Mouse (Mus musculus): ENCODE measurements around the gene Tnfsf9. TPM values are rescaled to one million over a fixed set of nuclear protein-coding genes. Genes with fewer than 3 reads are reported as not detected.

Tnfsf9 gene
- total and polyA plus RNA-seq, 2 experiments from 2014 or later, result 3.6 to 3.8 TPM

DNA sequence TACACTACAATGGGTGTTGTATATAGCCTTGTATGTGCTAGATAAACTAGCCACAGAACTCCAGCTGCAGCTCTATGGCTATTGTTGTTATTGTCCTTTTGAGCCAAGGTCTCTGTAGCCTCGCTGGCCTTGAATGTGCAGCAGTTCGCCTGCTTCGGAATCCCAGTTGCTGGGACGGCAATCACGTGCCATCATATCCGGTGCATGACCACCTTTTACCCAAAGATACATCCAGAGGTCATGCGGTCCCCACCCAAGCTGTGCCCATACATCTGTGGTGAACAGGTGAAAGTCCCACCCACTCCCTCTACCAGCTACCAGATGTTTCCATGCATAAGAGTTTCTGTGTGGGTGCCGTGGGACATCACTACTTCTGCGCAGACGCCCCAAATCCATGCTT is 44.1 kb upstream of the Tnfsf9 start:
- H3K36me3 ChIP-seq (ENCODE audit: insufficient read depth, low read length), result peaks cover 9% of the 10 kb centered on the region
- no peak for DNase-seq (ENCODE audit: low spot score)
- peak overlapping the region; percentile 84 for H3K9ac ChIP-seq (replicated peaks; ENCODE audit: low read length, poor library complexity, severe bottlenecking)
- no peak overlapping the region for H3K27ac ChIP-seq (ENCODE audit: low read depth, low read length)
- WGBS, result 43% methylated on average over 10 of the region's 10 CpGs
- ATAC-seq (ENCODE audit: low FRiP score), result no peak
- peaks cover 4% of the 10 kb centered on the region; the same call in 1 of the 2 replicates for H3K4me1 ChIP-seq (ENCODE audit: insufficient read depth, low read length)
- H3K9me3 ChIP-seq (ENCODE audit: low read length), result no peaks in the 10 kb centered on the region
- H3K4me3 ChIP-seq (ENCODE audit: low read depth, low read length), result peak overlapping the region; percentile 92
- H3K4me2 ChIP-seq (ENCODE audit: low read depth, low read length, poor library complexity, severe bottlenecking), result peak overlapping the region; percentile 73
- H3K27me3 ChIP-seq (ENCODE audit: insufficient read depth, low read length), result peaks cover 13% of the 10 kb centered on the region
- no peak for TF ChIP-seq CTCF (IDR thresholded peaks at IDR 0.05)

- peaks cover 3% of the 10 kb centered on the region; the same call in 1 of the 2 replicates for H3K36me3 ChIP-seq (ENCODE audit: insufficient read depth, low read length)
- H3K27me3 ChIP-seq (ENCODE audit: insufficient read depth, low read length), result peaks cover 13% of the 10 kb centered on the region
- under 1% methylated on average over 28 of the region's 39 CpGs for WGBS
- H3K9ac ChIP-seq (replicated peaks; ENCODE audit: low read length, poor library complexity, severe bottlenecking), result no peak overlapping the region
- H3K27ac ChIP-seq (ENCODE audit: low read depth, low read length), result no peak overlapping the region
- ATAC-seq (ENCODE audit: low FRiP score), result no peak
- H3K4me3 ChIP-seq (ENCODE audit: low read depth, low read length), result peak overlapping the region; percentile 36
- peak overlapping the region; percentile 59 for H3K4me2 ChIP-seq (ENCODE audit: low read depth, low read length, poor library complexity, severe bottlenecking)
- DNase-seq (ENCODE audit: low spot score), result no peak
- H3K4me1 ChIP-seq (ENCODE audit: insufficient read depth, low read length), result peaks cover 4% of the 10 kb centered on the region; the same call in 1 of the 2 replicates
- no peaks in the 10 kb centered on the region for H3K9me3 ChIP-seq (ENCODE audit: low read length)
- no peak for TF ChIP-seq CTCF (IDR thresholded peaks at IDR 0.05)
Observed at GRCm38 (mm10) chr17:57062011-57062521, 43.1 kb upstream of the Tnfsf9 start.

- Histone ChIP-seq H3K27me3 (ENCODE audit: insufficient read depth, low read length) (peaks cover 13% of the 10 kb centered on the region), H3K9me3 (ENCODE audit: low read length) (no peaks in the 10 kb centered on the region), H3K4me1 (ENCODE audit: insufficient read depth, low read length) (peaks cover 4% of the 10 kb centered on the region; the same call in 1 of the 2 replicates), H3K4me3 (ENCODE audit: low read depth, low read length) (peak overlapping the region; percentile 36), H3K27ac (ENCODE audit: low read depth, low read length) (no peak overlapping the region), H3K36me3 (ENCODE audit: insufficient read depth, low read length) (no peaks in the 10 kb centered on the region), H3K9ac (replicated peaks; ENCODE audit: low read length, poor library complexity, severe bottlenecking) (no peak overlapping the region), H3K4me2 (ENCODE audit: low read depth, low read length, poor library complexity, severe bottlenecking) (peak overlapping the region; percentile 59)
- TF ChIP-seq CTCF (IDR thresholded peaks at IDR 0.05), result no peak
- no peak for DNase-seq (ENCODE audit: low spot score)
- WGBS, result 1% methylated on average over 21 of the region's 22 CpGs
- no peak for ATAC-seq (ENCODE audit: low FRiP score)
Observed at GRCm38 (mm10) chr17:57062548-57062947, 42.6 kb upstream of the Tnfsf9 start.

DNA sequence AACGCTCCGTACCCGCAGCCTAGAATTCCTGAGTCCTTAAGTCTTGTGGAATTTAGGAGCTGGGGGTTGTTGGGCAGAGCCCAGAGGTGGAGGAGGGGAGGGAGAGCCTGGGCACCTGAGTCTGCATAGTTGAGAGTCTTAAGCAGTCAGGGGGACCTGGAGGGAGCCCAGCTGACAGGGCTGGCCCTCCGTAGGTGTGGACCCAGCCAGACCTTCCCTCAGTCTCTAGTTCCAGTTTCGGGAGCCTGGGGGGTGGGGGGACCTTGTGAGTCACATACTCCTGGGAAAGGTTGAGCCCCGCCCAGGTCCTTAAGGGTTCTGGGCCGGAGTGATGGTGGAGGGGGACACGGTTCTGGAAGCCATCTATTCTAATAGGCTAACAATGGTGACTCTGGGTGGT is 42.1 kb upstream of the Tnfsf9 start:
- DNase-seq (ENCODE audit: low spot score) (no peak), ATAC-seq (ENCODE audit: low FRiP score) (no peak)
- H3K4me3 ChIP-seq (ENCODE audit: low read depth, low read length), result no peak overlapping the region
- H3K9me3 ChIP-seq (ENCODE audit: low read length), result no peaks in the 10 kb centered on the region
- no peak for TF ChIP-seq CTCF (IDR thresholded peaks at IDR 0.05)
- H3K9ac ChIP-seq (replicated peaks; ENCODE audit: low read length, poor library complexity, severe bottlenecking), result no peak overlapping the region
- no peaks in the 10 kb centered on the region for H3K36me3 ChIP-seq (ENCODE audit: insufficient read depth, low read length)
- H3K27me3 ChIP-seq (ENCODE audit: insufficient read depth, low read length), result peaks cover 13% of the 10 kb centered on the region
- peaks cover 4% of the 10 kb centered on the region; the same call in 1 of the 2 replicates for H3K4me1 ChIP-seq (ENCODE audit: insufficient read depth, low read length)
- H3K27ac ChIP-seq (ENCODE audit: low read depth, low read length), result no peak overlapping the region
- 11% methylated on average over 8 of the region's 8 CpGs for WGBS
- H3K4me2 ChIP-seq (ENCODE audit: low read depth, low read length, poor library complexity, severe bottlenecking), result no peak overlapping the region

DNA sequence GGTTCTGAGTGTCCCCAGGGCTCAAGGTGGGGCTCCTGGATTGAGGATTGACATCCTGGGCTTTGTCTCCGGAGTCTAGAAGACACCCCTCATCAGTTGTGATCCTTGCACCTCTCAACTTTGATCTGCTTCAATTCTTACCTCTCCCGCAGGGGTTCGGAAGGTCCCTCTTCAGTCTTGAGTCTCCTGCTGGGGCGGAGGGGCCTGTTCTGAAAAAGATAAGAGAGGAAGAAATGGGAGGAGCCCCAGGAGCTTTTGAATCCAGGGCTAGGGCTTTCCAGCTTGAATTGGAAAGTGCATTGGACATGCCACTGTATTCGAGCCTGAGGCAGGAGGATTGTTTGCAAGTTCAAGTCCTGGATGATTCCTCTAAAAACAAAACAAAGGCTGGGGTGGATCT is 38.2 kb upstream of the Tnfsf9 start:
- no peak overlapping the region for H3K9ac ChIP-seq (replicated peaks; ENCODE audit: low read length, poor library complexity, severe bottlenecking)
- no peak overlapping the region for H3K27ac ChIP-seq (ENCODE audit: low read depth, low read length)
- H3K4me1 ChIP-seq (ENCODE audit: insufficient read depth, low read length), result no peaks in the 10 kb centered on the region
- H3K9me3 ChIP-seq (ENCODE audit: low read length), result no peaks in the 10 kb centered on the region
- H3K36me3 ChIP-seq (ENCODE audit: insufficient read depth, low read length), result no peaks in the 10 kb centered on the region
- TF ChIP-seq CTCF (IDR thresholded peaks at IDR 0.05), result no peak
- ATAC-seq (ENCODE audit: low FRiP score) (no peak), DNase-seq (ENCODE audit: low spot score) (no peak)
- H3K4me2 ChIP-seq (ENCODE audit: low read depth, low read length, poor library complexity, severe bottlenecking), result no peak overlapping the region
- H3K27me3 ChIP-seq (ENCODE audit: insufficient read depth, low read length), result peaks cover 8% of the 10 kb centered on the region
- 68% methylated on average over 5 of the region's 5 CpGs for WGBS
- H3K4me3 ChIP-seq (ENCODE audit: low read depth, low read length), result no peak overlapping the region

- Histone ChIP-seq H3K36me3 (ENCODE audit: insufficient read depth, low read length) (no peaks in the 10 kb centered on the region), H3K4me1 (ENCODE audit: insufficient read depth, low read length) (no peaks in the 10 kb centered on the region), H3K27ac (ENCODE audit: low read depth, low read length) (no peak overlapping the region), H3K9ac (replicated peaks; ENCODE audit: low read length, poor library complexity, severe bottlenecking) (no peak overlapping the region), H3K9me3 (ENCODE audit: low read length) (no peaks in the 10 kb centered on the region), H3K27me3 (ENCODE audit: insufficient read depth, low read length) (no peaks in the 10 kb centered on the region), H3K4me3 (ENCODE audit: low read depth, low read length) (peak overlapping the region; percentile 12; the same call in 1 of the 2 replicates), H3K4me2 (ENCODE audit: low read depth, low read length, poor library complexity, severe bottlenecking) (peak overlapping the region; percentile 16)
- DNase-seq (ENCODE audit: low spot score) (no peak), ATAC-seq (ENCODE audit: low FRiP score) (no peak)
- no peak for TF ChIP-seq CTCF (IDR thresholded peaks at IDR 0.05)
- 11% methylated on average over 9 of the region's 9 CpGs for WGBS
Observed at GRCm38 (mm10) chr17:57070272-57070671, 34.9 kb upstream of the Tnfsf9 start.

All from midbrain, postnatal 0 days (tissue).